Mouse (Mus musculus) layer of hippocampus, postnatal 36 days (tissue): ENCODE results near the gene Olfr31. TPM values are rescaled to one million over a fixed set of nuclear protein-coding genes. Genes with fewer than 3 reads are reported as not detected.

Source experiments
- DNase-seq, 2 experiments: peaks; one replicate each; pipeline ENCODE4 v3.0.0; 2022
- total RNA-seq, 2 experiments: library from RNA; stranded (reverse); gene quantifications; 2 replicates each; pipeline ENCODE4 v1.2.3; 2021

Olfr31 gene
- total RNA-seq, 2 experiments from 2014 or later, result not detected

DNA sequence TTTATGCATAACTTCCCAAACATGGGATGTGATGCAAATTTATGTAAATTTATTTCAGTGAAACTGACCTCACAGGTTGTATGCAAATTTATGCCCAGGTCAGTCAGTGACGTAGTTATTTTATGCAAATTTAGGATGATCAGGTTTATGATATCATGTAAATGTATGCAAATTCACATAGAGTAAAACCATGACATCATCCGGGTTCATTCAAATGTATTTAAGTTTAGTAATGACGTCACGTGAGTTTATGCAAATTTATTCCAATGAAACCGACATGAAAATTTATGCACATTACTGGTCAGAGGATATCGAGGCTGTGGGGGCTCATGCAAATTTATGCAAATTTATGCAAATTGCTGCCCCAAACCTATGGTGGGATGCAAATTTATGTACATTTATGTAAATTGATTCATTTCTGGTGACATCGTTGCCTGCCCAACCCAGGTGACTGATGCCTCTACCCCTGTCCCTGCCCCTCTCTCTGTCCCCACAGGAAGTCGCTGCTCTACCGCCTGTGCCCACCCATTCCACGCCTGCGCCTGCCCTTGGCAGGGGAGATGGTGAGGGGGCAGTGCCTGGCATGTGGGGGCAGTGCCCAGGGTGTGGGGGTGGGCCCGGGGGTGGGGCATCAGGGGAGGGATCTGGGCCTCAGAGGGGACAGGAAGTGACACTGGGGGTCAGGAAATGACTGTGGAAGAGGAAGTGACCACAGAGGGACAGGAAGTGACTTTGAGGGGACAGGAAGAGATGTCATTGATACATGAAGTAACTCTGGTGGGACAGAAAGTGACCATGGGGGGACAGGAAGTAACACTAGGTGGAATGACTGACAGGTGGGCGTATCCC lies 32.1 kb downstream of the Olfr31 start:
- no peak for DNase-seq

DNA sequence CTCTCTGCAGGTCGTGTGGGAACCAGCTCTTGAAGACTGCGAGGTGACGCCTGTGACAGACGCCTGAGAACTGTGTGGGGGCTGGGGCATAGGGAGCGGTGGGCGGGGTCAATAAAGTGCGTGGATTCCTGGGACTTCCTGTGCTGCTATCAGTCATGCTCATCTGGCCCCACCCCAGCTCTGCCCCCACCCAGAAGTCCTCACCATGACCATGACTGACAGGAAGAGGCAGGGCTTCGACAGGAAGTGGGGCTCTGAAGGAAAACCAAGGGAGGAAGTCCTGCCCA lies 32.7 kb downstream of the Olfr31 start:
- no peak for DNase-seq

Other genes starting within 250 kb of the Olfr31 start
- 100 to 1,000 TPM; 123 to 136 TPM for gene Psmd6, start 201.8 kb upstream of the Olfr31 start, total RNA-seq
- gene Olfr720, start 136.0 kb upstream of the Olfr31 start, total RNA-seq, result not detected
- gene Il3ra, start 23.4 kb downstream of the Olfr31 start, total RNA-seq, result 1 to 10 TPM; 3.0 TPM
- not detected for gene Olfr721-ps1, start 78.5 kb downstream of the Olfr31 start, total RNA-seq